Mouse (Mus musculus) midbrain, embryonic 16.5 days (tissue): ENCODE measurements around the gene Lrrc15. TPM values are rescaled to one million over a fixed set of nuclear protein-coding genes. Genes with fewer than 3 reads are reported as not detected.

ENCODE experiments used
- ATAC-seq: fragments of 200-750 bp; cut with Nextera tagmentation; 2 replicates; pipeline ENCODE4 v1.8.0; 2017; ENCODE audit warnings: moderate TSS enrichment
- H3K27ac ChIP-seq: fragments of 300-500 bp; sonication (generic); 2 replicates; pipeline ENCODE4 v1.5.1; 2014; ENCODE audit warnings: mild to moderate bottlenecking, low read length, mixed read lengths
- H3K27me3 ChIP-seq: fragments of 300-500 bp; sonication (generic); 2 replicates; pipeline ENCODE4 v1.6.1; 2014; ENCODE audit warnings: low read depth, low read length, mixed read lengths; ENCODE audit not compliant: control insufficient read depth, insufficient read depth
- H3K36me3 ChIP-seq: fragments of 300-500 bp; sonication (generic); 2 replicates; pipeline ENCODE4 v1.6.1; 2014; ENCODE audit warnings: mild to moderate bottlenecking, low read length, moderate library complexity, mixed read lengths; ENCODE audit not compliant: control insufficient read depth, insufficient read depth
- H3K4me1 ChIP-seq: fragments of 300-500 bp; sonication (generic); 2 replicates; pipeline ENCODE4 v1.6.1; 2014; ENCODE audit warnings: mild to moderate bottlenecking, low read length, mixed read lengths; ENCODE audit not compliant: control insufficient read depth, insufficient read depth
- H3K4me2 ChIP-seq: fragments of 300-500 bp; sonication (generic); 2 replicates; pipeline ENCODE4 v1.6.1; 2014; ENCODE audit warnings: mild to moderate bottlenecking, low read length, mixed read lengths
- H3K4me3 ChIP-seq: fragments of 300-500 bp; sonication (generic); 2 replicates; pipeline ENCODE4 v1.5.1; 2014; ENCODE audit warnings: low read depth, mild to moderate bottlenecking, low read length, moderate library complexity, mixed read lengths
- H3K9ac ChIP-seq: fragments of 300-500 bp; sonication (generic); 2 replicates; pipeline ENCODE4 v1.6.1; 2014; ENCODE audit warnings: low read depth, low read length, mixed read lengths
- H3K9me3 ChIP-seq: fragments of 300-500 bp; sonication (generic); replicated peaks from 2 replicates; pipeline ENCODE4 v1.6.1; 2014; ENCODE audit warnings: mild to moderate bottlenecking, low read length, mixed read lengths; ENCODE audit not compliant: control insufficient read depth, poor library complexity, severe bottlenecking
- WGBS: fragments of 180-500 bp; shearing (Covaris S2); extraction: QIAGEN DNeasy Blood & Tissue Kit; methylation state at CpG from one replicate; pipeline ENCODE4 v1.1.7; 2014; 5-methylcytosine and 5-hydroxymethylcytosine counted together
- polyA plus RNA-seq: library from polyadenylated mRNA; unstranded; fragments of >200 nt; fragmentation: Nextera tagmentation; extraction: Ambion mirVana; gene quantifications from 2 replicates; pipeline ENCODE4 v1.2.1, GENCODE M21; 2015

The Lrrc15 gene
- polyA plus RNA-seq, 1 experiment from 2014 or later = 0.25 TPM

- peaks cover 18% of the 10 kb centered on the region for H3K4me1 ChIP-seq
- no peak for ATAC-seq
- no peak overlapping the region for H3K9ac ChIP-seq
- 88% methylated on average over 4 of the region's 4 CpGs for WGBS
- no peak overlapping the region for H3K27ac ChIP-seq
- H3K9me3 ChIP-seq = no peaks in the 10 kb centered on the region
- H3K36me3 ChIP-seq = no peaks in the 10 kb centered on the region
- peaks cover 24% of the 10 kb centered on the region for H3K27me3 ChIP-seq
- H3K4me2 ChIP-seq = no peak overlapping the region
- H3K4me3 ChIP-seq = no peak overlapping the region
Measured at GRCm38 (mm10) chr16:30306102-30306501, 23.0 kb upstream of the Lrrc15 start.

DNA sequence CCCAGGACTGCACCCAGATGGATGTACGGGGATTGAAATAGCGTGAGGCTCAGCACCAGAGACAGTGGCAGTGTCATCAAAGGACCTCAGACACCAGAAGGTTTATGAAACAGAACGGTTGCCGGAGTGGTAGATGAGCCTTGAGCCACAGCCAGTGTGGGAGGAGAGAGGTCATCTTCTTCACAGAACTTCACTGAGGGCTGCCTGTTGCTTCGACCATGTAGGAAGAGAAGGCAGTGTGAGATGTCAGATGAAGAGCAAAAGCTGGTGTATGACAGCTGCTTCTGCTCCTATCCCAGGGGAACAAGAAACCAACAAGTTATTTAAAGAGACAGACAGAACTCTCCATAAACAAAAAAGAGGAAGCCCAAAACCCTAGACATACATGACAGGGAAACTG is 21.2 kb upstream of the Lrrc15 start:
- Histone ChIP-seq H3K4me3 (no peak overlapping the region), H3K4me2 (no peak overlapping the region), H3K27ac (no peak overlapping the region), H3K36me3 (no peaks in the 10 kb centered on the region), H3K9ac (no peak overlapping the region), H3K27me3 (peaks cover 14% of the 10 kb centered on the region), H3K9me3 (no peaks in the 10 kb centered on the region), H3K4me1 (peaks cover 8% of the 10 kb centered on the region)
- WGBS = 79% methylated on average over 5 of the region's 5 CpGs
- ATAC-seq = no peak

GRCm38 (mm10) chr16:30303411-30303810 is 20.4 kb upstream of the Lrrc15 start:
- Histone ChIP-seq H3K27me3 (peaks cover 13% of the 10 kb centered on the region), H3K27ac (no peak overlapping the region), H3K4me3 (no peak overlapping the region), H3K4me1 (peaks cover 4% of the 10 kb centered on the region; the same call in 1 of the 2 replicates), H3K4me2 (no peak overlapping the region), H3K9ac (no peak overlapping the region), H3K9me3 (no peaks in the 10 kb centered on the region), H3K36me3 (no peaks in the 10 kb centered on the region)
- 87% methylated on average over 2 of the region's 2 CpGs for WGBS
- no peak for ATAC-seq

DNA sequence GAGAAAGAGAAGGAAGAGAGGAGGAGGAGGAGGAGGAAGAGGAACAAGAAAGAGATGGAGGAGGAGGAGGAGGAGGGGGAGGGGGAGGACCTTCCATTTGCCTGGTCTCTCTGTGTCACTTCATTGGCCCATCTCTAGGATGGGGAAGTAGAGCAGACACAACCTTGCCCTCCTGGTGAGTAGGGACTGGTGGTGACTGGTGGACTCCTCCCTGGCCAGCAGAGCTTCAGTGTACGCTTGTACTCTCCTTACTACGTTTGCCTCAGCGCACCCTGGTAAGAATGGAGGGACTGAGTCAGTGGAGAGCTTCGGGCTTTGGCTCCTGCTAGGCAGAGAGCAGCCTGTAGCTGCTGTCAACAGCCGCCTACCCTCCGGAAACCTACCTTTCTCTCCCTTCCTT is 19.6 kb upstream of the Lrrc15 start:
- H3K4me1 ChIP-seq = no peaks in the 10 kb centered on the region
- ATAC-seq = no peak
- no peak overlapping the region for H3K4me3 ChIP-seq
- H3K36me3 ChIP-seq = no peaks in the 10 kb centered on the region
- H3K27ac ChIP-seq = no peak overlapping the region
- no peak overlapping the region for H3K9ac ChIP-seq
- H3K9me3 ChIP-seq = no peaks in the 10 kb centered on the region
- no peak overlapping the region for H3K4me2 ChIP-seq
- 90% methylated on average over 6 of the region's 6 CpGs for WGBS
- H3K27me3 ChIP-seq = peaks cover 6% of the 10 kb centered on the region

GRCm38 (mm10) chr16:30299711-30300277 is 16.7 kb upstream of the Lrrc15 start:
- 79% methylated on average over 10 of the region's 10 CpGs for WGBS
- Histone ChIP-seq H3K36me3 (no peaks in the 10 kb centered on the region), H3K27me3 (no peaks in the 10 kb centered on the region), H3K4me3 (no peak overlapping the region), H3K9me3 (no peaks in the 10 kb centered on the region), H3K27ac (no peak overlapping the region), H3K9ac (no peak overlapping the region), H3K4me2 (no peak overlapping the region), H3K4me1 (no peaks in the 10 kb centered on the region)
- no peak for ATAC-seq

GRCm38 (mm10) chr16:30297450-30297849 is 14.4 kb upstream of the Lrrc15 start:
- no peaks in the 10 kb centered on the region for H3K36me3 ChIP-seq
- H3K27ac ChIP-seq = no peak overlapping the region
- 94% methylated on average over 7 of the region's 7 CpGs for WGBS
- ATAC-seq = no peak
- H3K27me3 ChIP-seq = no peaks in the 10 kb centered on the region
- no peak overlapping the region for H3K4me2 ChIP-seq
- no peaks in the 10 kb centered on the region for H3K4me1 ChIP-seq
- no peak overlapping the region for H3K9ac ChIP-seq
- H3K4me3 ChIP-seq = no peak overlapping the region
- no peaks in the 10 kb centered on the region for H3K9me3 ChIP-seq

DNA sequence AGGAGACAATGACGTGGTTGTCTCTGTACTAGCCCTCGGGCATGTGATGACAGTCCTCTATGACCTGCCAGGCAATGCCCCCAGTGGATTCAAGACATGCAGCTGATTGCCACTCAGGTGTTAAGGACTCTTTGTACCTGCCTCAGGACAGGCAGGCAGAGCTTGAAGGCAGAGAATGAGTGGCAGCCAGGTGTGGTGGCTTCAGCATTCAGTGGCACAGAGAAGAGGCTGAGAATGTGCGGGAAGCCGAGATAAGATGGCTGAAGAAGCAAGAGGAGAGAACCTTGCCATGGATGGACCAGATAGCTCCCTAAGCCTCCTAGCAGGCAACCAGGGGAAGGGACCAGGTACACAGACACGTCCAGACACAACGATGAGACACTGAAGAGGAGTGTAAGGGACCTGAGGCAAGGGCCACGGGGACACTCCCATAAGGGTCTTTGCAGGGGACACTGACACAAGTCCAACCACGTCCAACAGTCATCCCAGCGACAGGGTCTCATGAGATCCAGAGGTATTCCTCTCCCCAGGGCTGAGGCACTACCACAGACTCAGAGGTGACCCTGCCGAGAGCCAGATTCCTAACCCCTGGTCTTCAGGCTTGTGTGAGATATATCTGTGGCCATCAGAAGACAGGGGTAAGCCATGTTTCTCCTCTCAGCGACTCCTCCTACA is 13.7 kb upstream of the Lrrc15 start:
- Histone ChIP-seq H3K36me3 (no peaks in the 10 kb centered on the region), H3K27me3 (no peaks in the 10 kb centered on the region), H3K4me2 (no peak overlapping the region), H3K9me3 (no peaks in the 10 kb centered on the region), H3K27ac (no peak overlapping the region), H3K9ac (no peak overlapping the region), H3K4me3 (no peak overlapping the region), H3K4me1 (no peaks in the 10 kb centered on the region)
- WGBS = 88% methylated on average over 11 of the region's 11 CpGs
- ATAC-seq = no peak

GRCm38 (mm10) chr16:30295106-30295505 is 12.1 kb upstream of the Lrrc15 start:
- H3K27ac ChIP-seq = no peak overlapping the region
- H3K4me2 ChIP-seq = no peak overlapping the region
- no peaks in the 10 kb centered on the region for H3K9me3 ChIP-seq
- 89% methylated on average over 7 of the region's 7 CpGs for WGBS
- no peaks in the 10 kb centered on the region for H3K27me3 ChIP-seq
- no peak overlapping the region for H3K4me3 ChIP-seq
- ATAC-seq = no peak
- no peak overlapping the region for H3K9ac ChIP-seq
- H3K4me1 ChIP-seq = no peaks in the 10 kb centered on the region
- H3K36me3 ChIP-seq = no peaks in the 10 kb centered on the region

DNA sequence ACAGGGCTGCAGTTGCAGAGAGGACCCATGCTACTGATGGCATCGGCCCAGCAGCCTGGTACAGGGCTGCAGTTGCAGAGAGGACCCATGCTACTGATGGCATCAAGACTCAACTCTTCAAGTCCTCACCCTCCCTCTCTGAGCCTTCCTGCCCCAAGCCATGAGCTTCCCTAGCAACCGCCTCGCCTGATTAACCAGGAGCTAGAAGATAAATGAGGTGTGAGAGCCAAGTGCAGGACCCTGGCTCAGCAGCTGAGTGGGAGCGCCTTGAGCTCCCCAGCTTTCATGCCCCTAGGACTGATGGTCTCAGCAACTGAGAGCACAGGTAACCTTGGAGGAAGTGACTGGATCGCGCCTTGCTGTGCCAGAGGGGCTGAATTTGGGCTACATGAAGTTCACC is 7.4 kb upstream of the Lrrc15 start:
- no peak for ATAC-seq
- H3K9me3 ChIP-seq = no peaks in the 10 kb centered on the region
- H3K27ac ChIP-seq = no peak overlapping the region
- no peaks in the 10 kb centered on the region for H3K4me1 ChIP-seq
- H3K4me3 ChIP-seq = no peak overlapping the region
- WGBS = 87% methylated on average over 6 of the region's 6 CpGs
- H3K9ac ChIP-seq = no peak overlapping the region
- H3K27me3 ChIP-seq = no peaks in the 10 kb centered on the region
- no peaks in the 10 kb centered on the region for H3K36me3 ChIP-seq
- H3K4me2 ChIP-seq = no peak overlapping the region
